Mouse (Mus musculus) testis, adult 2 months (tissue): ENCODE measurements around the gene Ap5m1. TPM values are rescaled to one million over a fixed set of nuclear protein-coding genes. Genes with fewer than 3 reads are reported as not detected.
A peak's percentile ranks its signal among the peaks of the same experiment; 100 is the strongest.

Experiments
- H3K27ac ChIP-seq: fragments of 200-500 bp; 2 replicates; pipeline ENCODE4 v1.5.1; 2012; ENCODE audit warnings: low read depth, low read length; ENCODE audit not compliant: control insufficient read depth, insufficient read depth
- H3K27me3 ChIP-seq: fragments of 200-500 bp; 2 replicates; pipeline ENCODE4 v1.6.1; 2012; ENCODE audit warnings: mild to moderate bottlenecking, low read length, moderate library complexity; ENCODE audit not compliant: control insufficient read depth, insufficient read depth
- H3K36me3 ChIP-seq: fragments of 200-500 bp; 2 replicates; pipeline ENCODE4 v1.6.1; 2012; ENCODE audit warnings: mild to moderate bottlenecking, low read length; ENCODE audit not compliant: control insufficient read depth, insufficient read depth
- H3K4me1 ChIP-seq: fragments of 200-500 bp; 2 replicates; pipeline ENCODE4 v1.6.1; 2012; ENCODE audit warnings: low read length; ENCODE audit not compliant: control insufficient read depth, insufficient read depth
- H3K4me3 ChIP-seq: fragments of 200-500 bp; 2 replicates; pipeline ENCODE4 v1.5.1; 2012; ENCODE audit warnings: low read depth, mild to moderate bottlenecking, low read length, moderate library complexity, mixed read lengths; ENCODE audit not compliant: control insufficient read depth
- CTCF ChIP-seq: fragments of 200-500 bp; IDR thresholded peaks from 2 replicates; pipeline ENCODE4 v1.5.1; 2012; ENCODE audit warnings: low read depth, mild to moderate bottlenecking, inconsistent platforms, low read length, moderate library complexity; ENCODE audit not compliant: control insufficient read depth, insufficient read depth, insufficient replicate concordance
- POLR2A ChIP-seq: fragments of 200-500 bp; IDR thresholded peaks from 2 replicates; pipeline ENCODE4 v1.6.1; 2012; ENCODE audit warnings: low read depth, mild to moderate bottlenecking, inconsistent platforms, low read length, moderate library complexity; ENCODE audit not compliant: control insufficient read depth
- polyA plus RNA-seq: library from polyadenylated mRNA; depleted of rRNA; stranded (reverse); fragments of >200 nt; gene quantifications from 2 replicates; pipeline ENCODE4 v1.2.3, GENCODE M21; 2012; rRNA removed

Ap5m1 gene
- 4.4 and 7.1 TPM in 2 replicates for polyA plus RNA-seq

- no peaks in the 10 kb centered on the region for H3K27me3 ChIP-seq
These were observed at the start of gene Ap5m1 for GRCm38 (mm10) chr14:49065529-49066273. Ap5m1 (plus strand) TSS chr14:49066097.

GRCm38 (mm10) chr14:49019765-49020164 lies 46.1 kb upstream of the Ap5m1 start:
- Histone ChIP-seq H3K27me3 (no peaks in the 10 kb centered on the region), H3K4me1 (no peaks in the 10 kb centered on the region), H3K36me3 (no peaks in the 10 kb centered on the region; the same call in 1 of the 2 replicates), H3K27ac (no peak overlapping the region), H3K4me3 (no peak overlapping the region)
- TF ChIP-seq POLR2A (no peak), CTCF (no peak)

More at GRCm38 (mm10) chr14:49065529-49066273, at the start of gene Ap5m1:
- H3K4me1 ChIP-seq = no peaks in the 10 kb centered on the region
- peak within 1 kb of the TSS; percentile 87 for H3K27ac ChIP-seq
- TF ChIP-seq CTCF (no peak), POLR2A (no peak)
- no peaks in the 10 kb centered on the region for H3K36me3 ChIP-seq
- peak within 1 kb of the TSS; percentile 89 for H3K4me3 ChIP-seq

- H3K27ac ChIP-seq = no peak overlapping the region
- TF ChIP-seq CTCF (no peak), POLR2A (no peak)
- H3K4me3 ChIP-seq = no peak overlapping the region
- H3K36me3 ChIP-seq = no peaks in the 10 kb centered on the region
- H3K27me3 ChIP-seq = no peaks in the 10 kb centered on the region
- no peaks in the 10 kb centered on the region for H3K4me1 ChIP-seq
These were observed 38.7 kb upstream of the Ap5m1 start for GRCm38 (mm10) chr14:49027040-49027778.

- no peak for TF ChIP-seq POLR2A
- TF ChIP-seq CTCF = no peak
- H3K27ac ChIP-seq = no peak overlapping the region
- no peaks in the 10 kb centered on the region for H3K36me3 ChIP-seq
- no peak overlapping the region for H3K4me3 ChIP-seq
- H3K27me3 ChIP-seq = no peaks in the 10 kb centered on the region
- no peaks in the 10 kb centered on the region for H3K4me1 ChIP-seq
These were observed 38.0 kb upstream of the Ap5m1 start for GRCm38 (mm10) chr14:49027779-49028368.

GRCm38 (mm10) chr14:49028991-49029390 lies 36.9 kb upstream of the Ap5m1 start:
- Histone ChIP-seq H3K4me3 (no peak overlapping the region), H3K4me1 (no peaks in the 10 kb centered on the region), H3K27me3 (no peaks in the 10 kb centered on the region), H3K36me3 (no peaks in the 10 kb centered on the region), H3K27ac (no peak overlapping the region)
- no peak for TF ChIP-seq POLR2A
- no peak for TF ChIP-seq CTCF

GRCm38 (mm10) chr14:49045610-49046009 lies 20.3 kb upstream of the Ap5m1 start:
- H3K4me3 ChIP-seq = no peak overlapping the region
- H3K27me3 ChIP-seq = no peaks in the 10 kb centered on the region
- no peaks in the 10 kb centered on the region for H3K4me1 ChIP-seq
- TF ChIP-seq CTCF (no peak), POLR2A (no peak)
- no peak overlapping the region for H3K27ac ChIP-seq
- no peaks in the 10 kb centered on the region for H3K36me3 ChIP-seq

- no peak for TF ChIP-seq POLR2A
- TF ChIP-seq CTCF = no peak
- Histone ChIP-seq H3K4me3 (no peak overlapping the region), H3K4me1 (no peaks in the 10 kb centered on the region), H3K27me3 (no peaks in the 10 kb centered on the region), H3K36me3 (no peaks in the 10 kb centered on the region), H3K27ac (no peak overlapping the region)
These were observed 16.4 kb upstream of the Ap5m1 start for GRCm38 (mm10) chr14:49049492-49049891.
